Mouse (Mus musculus): ENCODE results near the gene Bcl2l14. TPM values are rescaled to one million over a fixed set of nuclear protein-coding genes. Genes with fewer than 3 reads are reported as not detected.

The Bcl2l14 gene
- polyA plus RNA-seq, 1 experiment, result not detected

DNA sequence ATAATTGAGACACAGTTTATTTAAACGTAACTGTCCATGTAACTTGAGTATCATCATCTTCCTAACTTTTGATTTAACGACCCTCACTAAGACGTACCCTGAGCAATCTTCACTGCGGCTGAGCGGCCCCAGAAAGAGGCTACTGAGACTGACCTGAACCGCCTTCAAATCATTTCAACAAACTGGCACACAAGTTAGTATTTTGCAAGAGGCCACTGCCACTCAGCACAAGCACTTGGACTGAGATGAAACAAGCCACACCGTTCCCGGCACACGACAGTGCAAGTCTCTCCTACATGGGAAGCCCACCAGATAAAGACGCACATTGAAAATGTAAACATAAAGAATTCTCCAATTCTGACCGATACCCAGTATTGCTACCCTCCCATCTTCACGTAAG lies 52.3 kb downstream of the Bcl2l14 start:
- Histone ChIP-seq H3K79me2 (ENCODE audit: control insufficient read depth, insufficient read depth) (no peaks in the 10 kb centered on the region), H3ac (ENCODE audit: control insufficient read depth, insufficient read length, low read depth) (no peak overlapping the region), H3K4me3 (ENCODE audit: insufficient read depth, poor library complexity, severe bottlenecking) (no peak overlapping the region), H3K79me3 (ENCODE audit: low read depth) (no peaks in the 10 kb centered on the region), H3K36me3 (ENCODE audit: control insufficient read depth, insufficient read depth) (peaks cover 22% of the 10 kb centered on the region), H3K27me3 (ENCODE audit: control insufficient read depth, insufficient read depth, insufficient read length) (no peaks in the 10 kb centered on the region)
- TF ChIP-seq MAX (IDR thresholded peaks at IDR 0.05) (no peak), MYOG (IDR thresholded peaks at IDR 0.05; ENCODE audit: control insufficient read depth, extremely low read depth, insufficient read length) (no peak), MYOD1 (IDR thresholded peaks at IDR 0.05; ENCODE audit: control insufficient read depth, insufficient read length, low read depth) (no peak), CTCF (IDR thresholded peaks at IDR 0.05; ENCODE audit: control insufficient read depth, insufficient read depth, insufficient read length) (no peak), FOSL1 (IDR thresholded peaks at IDR 0.05; ENCODE audit: insufficient read depth, low read length, poor library complexity, severe bottlenecking) (no peak), CEBPB (IDR thresholded peaks at IDR 0.05; ENCODE audit: low read depth) (no peak), USF1 (IDR thresholded peaks at IDR 0.05; ENCODE audit: low read depth) (no peak)

DNA sequence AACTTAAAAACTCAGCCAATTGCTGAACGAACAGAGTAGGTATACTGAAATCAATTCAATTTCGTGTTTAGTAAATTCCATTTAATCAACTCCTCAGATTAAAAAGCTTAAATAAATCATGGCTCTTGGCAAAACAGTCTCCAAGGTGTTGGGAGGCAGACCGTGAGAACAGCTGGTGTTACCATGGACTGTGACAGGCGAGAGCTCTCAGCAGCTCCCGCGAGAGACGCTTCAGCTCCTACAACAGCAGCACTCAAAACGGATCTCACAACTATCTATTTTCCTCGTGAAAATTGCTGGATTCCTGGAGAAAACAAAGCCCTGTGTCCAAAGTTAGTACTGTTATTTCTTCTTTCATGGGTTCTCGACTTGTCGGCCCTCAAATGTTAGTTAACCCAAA lies 53.8 kb downstream of the Bcl2l14 start:
- TF ChIP-seq USF1 (IDR thresholded peaks at IDR 0.05; ENCODE audit: low read depth) (no peak), CEBPB (IDR thresholded peaks at IDR 0.05; ENCODE audit: low read depth) (no peak), MYOD1 (IDR thresholded peaks at IDR 0.05; ENCODE audit: control insufficient read depth, insufficient read length, low read depth) (no peak), FOSL1 (IDR thresholded peaks at IDR 0.05; ENCODE audit: insufficient read depth, low read length, poor library complexity, severe bottlenecking) (no peak), CTCF (IDR thresholded peaks at IDR 0.05; ENCODE audit: control insufficient read depth, insufficient read depth, insufficient read length) (no peak), MYOG (IDR thresholded peaks at IDR 0.05; ENCODE audit: control insufficient read depth, extremely low read depth, insufficient read length) (no peak), MAX (IDR thresholded peaks at IDR 0.05) (no peak)
- Histone ChIP-seq H3K79me3 (ENCODE audit: low read depth) (no peaks in the 10 kb centered on the region), H3K79me2 (ENCODE audit: control insufficient read depth, insufficient read depth) (no peaks in the 10 kb centered on the region), H3K36me3 (ENCODE audit: control insufficient read depth, insufficient read depth) (peaks cover 22% of the 10 kb centered on the region), H3ac (ENCODE audit: control insufficient read depth, insufficient read length, low read depth) (no peak overlapping the region), H3K4me3 (ENCODE audit: insufficient read depth, poor library complexity, severe bottlenecking) (no peak overlapping the region), H3K27me3 (ENCODE audit: control insufficient read depth, insufficient read depth, insufficient read length) (no peaks in the 10 kb centered on the region)

DNA sequence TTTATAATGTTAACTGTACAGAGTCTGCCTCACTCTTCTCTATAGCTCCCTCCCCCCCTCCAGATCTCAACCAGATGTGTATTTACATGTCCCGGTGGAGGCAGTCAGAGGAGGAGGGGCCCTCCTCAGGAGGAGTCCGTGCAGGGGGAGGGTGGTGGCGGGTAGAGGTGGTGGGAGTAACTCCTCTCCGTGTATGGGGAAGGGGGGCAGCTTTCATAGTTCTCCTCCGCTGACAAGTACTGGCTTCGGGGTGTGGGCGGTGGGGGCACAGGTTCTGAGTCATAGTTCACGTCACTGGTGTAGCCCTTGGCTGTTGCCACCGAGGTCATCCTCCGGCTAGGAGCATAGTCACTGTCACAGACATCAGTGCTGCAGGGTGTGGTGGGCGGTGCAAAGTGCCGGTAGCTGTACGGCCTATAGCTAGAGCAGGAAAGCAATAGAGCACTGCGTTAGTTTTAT lies 54.6 kb downstream of the Bcl2l14 start:
- Histone ChIP-seq H3K27me3 (ENCODE audit: control insufficient read depth, insufficient read depth, insufficient read length) (no peaks in the 10 kb centered on the region), H3ac (ENCODE audit: control insufficient read depth, insufficient read length, low read depth) (no peak overlapping the region), H3K79me2 (ENCODE audit: control insufficient read depth, insufficient read depth) (no peaks in the 10 kb centered on the region), H3K36me3 (ENCODE audit: control insufficient read depth, insufficient read depth) (peaks cover 22% of the 10 kb centered on the region), H3K79me3 (ENCODE audit: low read depth) (no peaks in the 10 kb centered on the region), H3K4me3 (ENCODE audit: insufficient read depth, poor library complexity, severe bottlenecking) (no peak overlapping the region)
- no peak for TF ChIP-seq CEBPB (IDR thresholded peaks at IDR 0.05; ENCODE audit: low read depth)

DNA sequence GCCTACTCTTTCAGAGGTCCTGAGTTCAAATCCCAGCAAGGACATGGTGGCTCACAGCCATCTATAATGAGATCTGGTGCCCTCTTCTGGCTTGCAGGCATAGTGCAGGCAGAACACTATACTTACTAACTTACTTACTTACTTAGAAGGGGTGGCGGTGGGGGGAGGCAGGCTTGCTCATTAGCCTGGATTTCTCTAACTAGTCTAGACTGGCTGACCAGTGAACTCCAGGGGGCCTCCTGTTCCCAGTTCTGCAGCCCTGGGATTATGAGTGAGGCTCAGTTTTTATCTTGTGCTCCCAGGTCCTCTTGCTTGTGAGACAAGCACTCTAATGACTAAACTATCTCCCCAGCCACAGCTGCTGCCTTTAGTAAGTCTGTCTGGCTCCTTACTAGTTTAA lies 58.0 kb downstream of the Bcl2l14 start:
- H3K36me3 ChIP-seq (ENCODE audit: control insufficient read depth, insufficient read depth), result peaks cover 39% of the 10 kb centered on the region

DNA sequence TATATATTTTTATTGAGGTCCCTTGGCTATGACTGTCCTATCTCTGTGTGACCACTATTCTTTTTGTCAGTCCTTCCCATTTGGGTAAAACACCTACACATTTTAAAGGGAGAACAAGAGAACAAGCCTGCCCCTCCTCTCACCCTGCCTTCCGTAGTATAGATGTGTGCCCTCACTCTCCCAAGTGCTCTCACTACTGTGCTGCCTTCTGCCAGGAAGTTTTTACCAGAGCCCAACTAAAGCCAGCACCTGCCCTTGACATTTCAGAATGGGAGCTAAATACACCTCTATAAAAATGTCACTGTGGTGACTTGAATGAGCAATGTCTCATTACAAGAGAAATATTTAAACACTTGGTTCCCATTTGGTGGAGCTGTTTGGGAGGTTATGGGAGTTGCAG lies 62.3 kb downstream of the Bcl2l14 start:
- no peaks in the 10 kb centered on the region for H3K27me3 ChIP-seq (ENCODE audit: control insufficient read depth, insufficient read depth, insufficient read length)
- no peaks in the 10 kb centered on the region for H3K79me2 ChIP-seq (ENCODE audit: control insufficient read depth, insufficient read depth)
- no peak overlapping the region for H3ac ChIP-seq (ENCODE audit: control insufficient read depth, insufficient read length, low read depth)
- no peak for TF ChIP-seq MAX (IDR thresholded peaks at IDR 0.05)
- TF ChIP-seq MYOD1 (IDR thresholded peaks at IDR 0.05; ENCODE audit: control insufficient read depth, insufficient read length, low read depth), result no peak
- no peak for TF ChIP-seq USF1 (IDR thresholded peaks at IDR 0.05; ENCODE audit: low read depth)
- no peak overlapping the region for H3K4me3 ChIP-seq (ENCODE audit: insufficient read depth, poor library complexity, severe bottlenecking)
- peaks cover 36% of the 10 kb centered on the region for H3K36me3 ChIP-seq (ENCODE audit: control insufficient read depth, insufficient read depth)
- H3K79me3 ChIP-seq (ENCODE audit: low read depth), result no peaks in the 10 kb centered on the region

More for the DNA sequence above, 58.0 kb downstream of the Bcl2l14 start:
- no peaks in the 10 kb centered on the region for H3K79me3 ChIP-seq (ENCODE audit: low read depth)
- H3ac ChIP-seq (ENCODE audit: control insufficient read depth, insufficient read length, low read depth), result no peak overlapping the region
- TF ChIP-seq MYOG (IDR thresholded peaks at IDR 0.05; ENCODE audit: control insufficient read depth, extremely low read depth, insufficient read length) (no peak), MYOD1 (IDR thresholded peaks at IDR 0.05; ENCODE audit: control insufficient read depth, insufficient read length, low read depth) (no peak), CEBPB (IDR thresholded peaks at IDR 0.05; ENCODE audit: low read depth) (no peak), FOSL1 (IDR thresholded peaks at IDR 0.05; ENCODE audit: insufficient read depth, low read length, poor library complexity, severe bottlenecking) (no peak), MAX (IDR thresholded peaks at IDR 0.05) (no peak)
- H3K4me3 ChIP-seq (ENCODE audit: insufficient read depth, poor library complexity, severe bottlenecking), result no peak overlapping the region
- H3K27me3 ChIP-seq (ENCODE audit: control insufficient read depth, insufficient read depth, insufficient read length), result no peaks in the 10 kb centered on the region
- no peaks in the 10 kb centered on the region for H3K79me2 ChIP-seq (ENCODE audit: control insufficient read depth, insufficient read depth)

DNA sequence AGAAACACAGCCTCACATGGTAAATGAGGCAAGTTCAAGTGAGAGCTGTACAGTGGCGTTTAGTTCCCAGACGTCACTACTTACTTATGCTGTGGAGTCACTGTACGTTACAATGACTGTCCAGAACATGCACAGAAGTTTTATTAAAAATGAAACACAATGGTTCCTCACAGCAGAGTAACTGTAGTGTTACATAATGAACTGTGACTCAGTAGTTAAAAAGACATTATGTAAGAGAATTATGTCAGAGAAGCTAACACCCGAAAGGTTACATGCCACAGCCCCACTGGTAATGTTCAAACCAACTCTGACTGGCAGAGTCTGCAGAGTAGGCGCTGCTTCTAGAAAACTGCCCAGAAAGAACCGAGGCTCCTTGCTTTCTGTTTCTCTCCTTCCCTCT lies 65.1 kb downstream of the Bcl2l14 start:
- Histone ChIP-seq H3K79me3 (ENCODE audit: low read depth) (no peaks in the 10 kb centered on the region), H3ac (ENCODE audit: control insufficient read depth, insufficient read length, low read depth) (no peak overlapping the region), H3K79me2 (ENCODE audit: control insufficient read depth, insufficient read depth) (no peaks in the 10 kb centered on the region), H3K4me3 (ENCODE audit: insufficient read depth, poor library complexity, severe bottlenecking) (no peak overlapping the region), H3K27me3 (ENCODE audit: control insufficient read depth, insufficient read depth, insufficient read length) (no peaks in the 10 kb centered on the region), H3K36me3 (ENCODE audit: control insufficient read depth, insufficient read depth) (peaks cover 56% of the 10 kb centered on the region)
- TF ChIP-seq FOSL1 (IDR thresholded peaks at IDR 0.05; ENCODE audit: insufficient read depth, low read length, poor library complexity, severe bottlenecking) (no peak), CTCF (IDR thresholded peaks at IDR 0.05; ENCODE audit: control insufficient read depth, insufficient read depth, insufficient read length) (no peak), USF1 (IDR thresholded peaks at IDR 0.05; ENCODE audit: low read depth) (no peak), MYOD1 (IDR thresholded peaks at IDR 0.05; ENCODE audit: control insufficient read depth, insufficient read length, low read depth) (no peak), MYOG (IDR thresholded peaks at IDR 0.05; ENCODE audit: control insufficient read depth, extremely low read depth, insufficient read length) (no peak), CEBPB (IDR thresholded peaks at IDR 0.05; ENCODE audit: low read depth) (no peak), MAX (IDR thresholded peaks at IDR 0.05) (no peak)
